Mouse (Mus musculus): ENCODE results near the gene Adgrl3. TPM values are rescaled to one million over a fixed set of nuclear protein-coding genes. Genes with fewer than 3 reads are reported as not detected.

The Adgrl3 gene
- polyA plus RNA-seq, 1 experiment from 2014 or later, result 38.2 TPM

DNA sequence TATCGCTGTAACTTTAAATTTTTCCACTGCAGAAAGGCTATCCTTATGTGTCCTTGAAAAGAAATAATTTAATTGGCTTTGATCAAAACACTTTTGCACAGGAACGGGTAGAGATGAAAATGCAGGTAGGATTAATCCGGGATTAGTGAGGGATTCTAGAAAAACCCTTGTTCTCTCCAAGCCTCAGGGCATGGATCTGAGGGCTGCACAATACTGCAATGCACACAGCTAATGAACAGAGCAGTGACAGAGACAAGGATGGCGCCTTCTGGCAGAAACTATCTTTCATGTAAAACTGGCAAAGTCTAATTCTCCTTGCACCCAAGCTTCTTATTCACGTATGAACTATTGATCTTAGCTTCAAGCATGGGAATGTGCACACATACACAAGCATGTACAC, 791.0 kb downstream of the Adgrl3 start:
- no peaks in the 10 kb centered on the region for H3K27me3 ChIP-seq
- no peak for ATAC-seq (ENCODE audit: insufficient number of reproducible peaks, insufficient read depth, low FRiP score, low TSS enrichment, low read depth)
- no peaks in the 10 kb centered on the region for H3K9me3 ChIP-seq
- H3K4me2 ChIP-seq, result no peak overlapping the region
- H3K36me3 ChIP-seq, result no peaks in the 10 kb centered on the region
- no peak overlapping the region for H3K27ac ChIP-seq
- H3K4me1 ChIP-seq, result no peaks in the 10 kb centered on the region
- WGBS, result 70% methylated on average over 5 of the region's 5 CpGs
- no peak overlapping the region for H3K9ac ChIP-seq
- H3K4me3 ChIP-seq, result no peak overlapping the region

DNA sequence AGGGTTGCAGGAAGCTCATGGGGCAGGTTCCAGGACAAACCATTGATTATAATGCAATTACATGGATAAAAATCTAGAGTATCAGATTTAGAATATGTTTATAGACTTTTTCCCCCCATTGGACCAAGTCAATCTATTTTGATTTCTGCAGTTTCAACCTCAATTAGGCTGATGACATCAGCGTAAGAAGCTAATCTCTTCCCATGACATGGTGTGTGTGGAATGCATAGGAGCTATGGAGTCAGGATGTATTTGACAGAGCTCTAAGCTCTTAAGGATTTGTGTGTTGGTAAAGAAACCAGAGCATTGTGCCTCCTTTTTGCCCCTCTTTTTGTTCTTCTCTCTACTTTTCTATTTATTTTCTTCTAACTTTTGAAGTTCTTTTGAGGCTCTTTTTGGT, 812.1 kb downstream of the Adgrl3 start:
- Histone ChIP-seq H3K27ac (no peak overlapping the region), H3K4me1 (0 out of 2 replicates have a peak, but pooled peaks cover 3% of the 10 kb centered on the region), H3K9me3 (0 out of 2 replicates have a peak, but pooled peaks cover 3% of the 10 kb centered on the region), H3K36me3 (no peaks in the 10 kb centered on the region), H3K9ac (no peak overlapping the region), H3K27me3 (no peaks in the 10 kb centered on the region), H3K4me2 (no peak overlapping the region), H3K4me3 (no peak overlapping the region)
- ATAC-seq (ENCODE audit: insufficient number of reproducible peaks, insufficient read depth, low FRiP score, low TSS enrichment, low read depth), result no peak
- WGBS, result 41% methylated on average over 1 of the region's 1 CpGs

DNA sequence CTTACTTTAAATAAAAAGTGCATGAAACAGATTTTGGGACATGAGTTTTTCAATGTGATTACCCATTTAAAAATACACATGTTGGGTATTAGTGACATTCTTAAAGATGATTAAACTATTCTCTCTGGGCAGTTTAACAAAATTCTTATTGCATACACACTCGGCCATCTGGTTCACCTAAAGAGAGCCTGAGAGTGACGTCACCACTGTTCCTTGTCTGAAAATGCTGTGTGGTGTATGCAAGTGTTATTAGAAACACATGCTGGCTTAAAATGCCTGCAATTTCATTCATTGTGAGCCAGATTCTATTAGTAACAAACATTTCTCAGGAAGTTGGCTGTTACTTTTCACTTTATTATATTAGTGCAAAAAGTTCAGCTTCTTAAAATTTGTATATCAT, 812.7 kb downstream of the Adgrl3 start:
- no peak overlapping the region for H3K9ac ChIP-seq
- no peak overlapping the region for H3K27ac ChIP-seq
- no peaks in the 10 kb centered on the region for H3K36me3 ChIP-seq
- 34% methylated on average over 2 of the region's 2 CpGs for WGBS
- no peak for ATAC-seq (ENCODE audit: insufficient number of reproducible peaks, insufficient read depth, low FRiP score, low TSS enrichment, low read depth)
- H3K4me1 ChIP-seq, result 0 out of 2 replicates have a peak, but pooled peaks cover 3% of the 10 kb centered on the region
- no peak overlapping the region for H3K4me3 ChIP-seq
- 0 out of 2 replicates have a peak, but pooled peaks cover 3% of the 10 kb centered on the region for H3K9me3 ChIP-seq
- no peak overlapping the region for H3K4me2 ChIP-seq
- no peaks in the 10 kb centered on the region for H3K27me3 ChIP-seq

DNA sequence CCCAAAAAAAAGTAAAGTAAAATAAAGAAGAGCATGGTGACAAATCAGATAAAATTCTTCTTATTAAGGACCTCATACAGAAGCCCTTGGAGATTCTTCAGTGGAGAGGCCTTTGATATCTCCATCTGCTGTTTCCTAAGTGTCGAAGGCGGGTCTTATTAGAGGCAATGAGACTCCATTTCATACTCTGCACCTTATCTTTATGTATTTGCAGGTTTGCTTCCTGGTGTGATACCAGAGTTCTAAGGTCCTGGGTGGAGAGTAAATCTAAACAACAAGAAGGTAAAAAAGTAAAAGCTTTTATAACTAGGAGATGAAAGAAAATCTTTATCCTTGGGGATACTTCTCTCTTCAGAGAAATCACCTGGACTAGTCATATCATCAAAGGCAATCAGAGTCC, 817.9 kb downstream of the Adgrl3 start:
- no peaks in the 10 kb centered on the region for H3K27me3 ChIP-seq

DNA sequence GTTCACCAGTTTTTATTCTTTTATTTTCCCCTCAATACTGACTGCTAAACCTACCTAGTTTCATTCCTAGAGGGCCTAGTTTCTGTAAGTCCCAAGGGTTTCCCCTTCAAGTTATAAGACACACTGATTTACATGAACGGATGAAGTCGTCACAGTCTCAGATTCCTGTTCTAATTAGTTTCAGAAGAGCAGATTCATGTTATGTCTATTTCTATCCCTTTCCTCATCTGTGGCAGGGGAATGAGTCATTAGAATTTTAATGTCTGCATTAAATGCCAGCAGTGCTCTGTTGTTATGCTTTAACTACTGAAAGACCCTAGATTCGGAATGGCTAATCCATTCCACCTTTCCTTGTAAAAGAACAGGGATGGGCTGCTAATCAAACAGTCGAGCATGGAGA, 823.9 kb downstream of the Adgrl3 start:
- H3K4me1 ChIP-seq, result no peaks in the 10 kb centered on the region
- H3K27me3 ChIP-seq, result no peaks in the 10 kb centered on the region
- H3K36me3 ChIP-seq, result no peaks in the 10 kb centered on the region
- H3K4me2 ChIP-seq, result no peak overlapping the region
- no peak overlapping the region for H3K4me3 ChIP-seq
- H3K9ac ChIP-seq, result no peak overlapping the region
- no peak for ATAC-seq (ENCODE audit: insufficient number of reproducible peaks, insufficient read depth, low FRiP score, low TSS enrichment, low read depth)
- no peaks in the 10 kb centered on the region for H3K9me3 ChIP-seq
- H3K27ac ChIP-seq, result no peak overlapping the region
- WGBS, result 19% methylated on average over 4 of the region's 4 CpGs

More for the DNA sequence above, 817.9 kb downstream of the Adgrl3 start:
- Histone ChIP-seq H3K4me3 (no peak overlapping the region), H3K9ac (no peak overlapping the region), H3K4me2 (no peak overlapping the region), H3K4me1 (no peaks in the 10 kb centered on the region), H3K27ac (no peak overlapping the region), H3K9me3 (0 out of 2 replicates have a peak, but pooled peaks cover 3% of the 10 kb centered on the region), H3K36me3 (no peaks in the 10 kb centered on the region)
- no peak for ATAC-seq (ENCODE audit: insufficient number of reproducible peaks, insufficient read depth, low FRiP score, low TSS enrichment, low read depth)
- 88% methylated on average over 2 of the region's 2 CpGs for WGBS

DNA sequence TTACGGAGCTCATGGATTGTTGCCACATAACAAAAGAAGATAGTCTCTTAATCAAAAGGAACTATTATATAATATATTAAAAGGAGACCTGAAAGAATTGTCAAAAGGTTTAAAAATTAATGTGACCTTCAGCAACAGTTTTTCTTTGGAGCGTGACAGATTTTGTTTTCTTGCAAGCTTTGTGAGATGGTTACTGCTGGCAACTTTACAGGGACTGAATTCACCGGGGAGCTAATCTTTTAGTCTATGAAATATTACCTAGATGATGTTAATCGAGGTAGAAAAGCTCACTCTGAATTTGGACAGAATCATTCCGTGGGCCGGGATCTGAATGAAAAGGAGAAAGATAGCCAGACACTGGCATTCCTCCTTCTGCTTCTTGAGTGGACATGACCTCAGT, 850.4 kb downstream of the Adgrl3 start:
- Histone ChIP-seq H3K9me3 (no peaks in the 10 kb centered on the region), H3K4me3 (no peak overlapping the region), H3K36me3 (no peaks in the 10 kb centered on the region), H3K27ac (no peak overlapping the region), H3K4me2 (no peak overlapping the region), H3K4me1 (no peaks in the 10 kb centered on the region), H3K9ac (no peak overlapping the region), H3K27me3 (no peaks in the 10 kb centered on the region)
- 78% methylated on average over 6 of the region's 6 CpGs for WGBS
- ATAC-seq (ENCODE audit: insufficient number of reproducible peaks, insufficient read depth, low FRiP score, low TSS enrichment, low read depth), result no peak

Small RNA genes within 50 kb of the gene (microRNA-seq; reads per million reads assigned to microRNA genes)
- gene Gm22048, result not detected

All from embryonic facial prominence, embryonic 13.5 days (tissue).